Mouse (Mus musculus) mouse embryonic stem cell (cell line): ENCODE measurements around the gene Srrm1.

Experiments used
- in situ Hi-C, 2 experiments: fragments of 300-500 bp; cut with MboI; formaldehyde crosslinking; loops; 1 replicate in 1 of 2; 3 replicates in 1 of 2; pipeline ENCODE4 v1.14.3; 2019 to 2020; ENCODE audit warnings: low sequenced_read_pairs in 2 of 2, low pct_unique_long_range_greater_than_20kb in 1 of 2, mixed read lengths in 1 of 2; ENCODE audit not compliant: unreplicated experiment in 1 of 2

Srrm1 gene

GRCm38 (mm10) chr4:135353066-135353793 is at the start of gene Srrm1:
Gene Srrm1, minus strand, starts transcription at chr4:135353321.
- in situ Hi-C loops, result loop anchor here in 1 of 2 experiments (10.0 kb wide), 1 partner anchor 142 kb away; the partner anchor contains the start of genes Nipal3 and Stpg1

- in situ Hi-C loops, result no loop called here
Observed at GRCm38 (mm10) chr4:135401881-135402280, 48.8 kb upstream of the Srrm1 start.

GRCm38 (mm10) chr4:135397991-135398390 is 44.9 kb upstream of the Srrm1 start, which contains the start of gene Ncmap:
Gene Ncmap, minus strand, starts transcription at chr4:135398227.
- in situ Hi-C loops, result no loop called here

- in situ Hi-C loops, result no loop called here
Observed at GRCm38 (mm10) chr4:135397551-135397950, 44.4 kb upstream of the Srrm1 start.

- in situ Hi-C loops, result no loop called here
Observed at GRCm38 (mm10) chr4:135396303-135396702, 43.2 kb upstream of the Srrm1 start.

GRCm38 (mm10) chr4:135395375-135395774 is 42.3 kb upstream of the Srrm1 start:
- in situ Hi-C loops, result no loop called here

GRCm38 (mm10) chr4:135394666-135395065 is 41.5 kb upstream of the Srrm1 start:
- in situ Hi-C loops, result no loop called here

- in situ Hi-C loops, result no loop called here
Observed at GRCm38 (mm10) chr4:135393381-135393780, 40.3 kb upstream of the Srrm1 start.

- in situ Hi-C loops, result no loop called here
Observed at GRCm38 (mm10) chr4:135392801-135393200, 39.7 kb upstream of the Srrm1 start.

GRCm38 (mm10) chr4:135391014-135391413 is 37.9 kb upstream of the Srrm1 start:
- in situ Hi-C loops, result no loop called here

GRCm38 (mm10) chr4:135385614-135386013 is 32.5 kb upstream of the Srrm1 start:
- in situ Hi-C loops, result loop anchor here in 1 of 2 experiments (10.0 kb wide), 1 partner anchor 279 kb away; no protein-coding TSS in a partner anchor

GRCm38 (mm10) chr4:135382316-135382715 is 29.2 kb upstream of the Srrm1 start:
- in situ Hi-C loops, result loop anchor here in 1 of 2 experiments (10.0 kb wide), 1 partner anchor 282 kb away; no protein-coding TSS in a partner anchor

- in situ Hi-C loops, result loop anchor here in 1 of 2 experiments (10.0 kb wide), 1 partner anchor 283 kb away; no protein-coding TSS in a partner anchor
Observed at GRCm38 (mm10) chr4:135381355-135381754, 28.2 kb upstream of the Srrm1 start.

GRCm38 (mm10) chr4:135377241-135377640 is 24.1 kb upstream of the Srrm1 start:
- in situ Hi-C loops, result no loop called here

- in situ Hi-C loops, result no loop called here
Observed at GRCm38 (mm10) chr4:135375444-135375843, 22.3 kb upstream of the Srrm1 start.

GRCm38 (mm10) chr4:135373299-135373698 is 20.2 kb upstream of the Srrm1 start:
- in situ Hi-C loops, result no loop called here

GRCm38 (mm10) chr4:135370372-135370771 is 17.3 kb upstream of the Srrm1 start:
- in situ Hi-C loops, result no loop called here

- in situ Hi-C loops, result no loop called here
Observed at GRCm38 (mm10) chr4:135362828-135363227, 9.7 kb upstream of the Srrm1 start.

- in situ Hi-C loops, result no loop called here
Observed at GRCm38 (mm10) chr4:135361722-135362121, 8.6 kb upstream of the Srrm1 start.

GRCm38 (mm10) chr4:135358736-135359135 is 5.6 kb upstream of the Srrm1 start:
- in situ Hi-C loops, result loop anchor here in 1 of 2 experiments (10.0 kb wide), 1 partner anchor 136 kb away; the partner anchor contains the start of genes Nipal3 and Stpg1
